Mouse (Mus musculus) urinary bladder, postnatal 4 days (tissue): ENCODE results near the gene Ccdc84.
"Not testable (repeated sequence)": the region's sequence is repeated elsewhere in the genome, so short reads cannot be mapped to it uniquely, and the experiment has no call there.

Source experiments
- DNase-seq, 2 experiments: peaks; one replicate each; pipeline ENCODE4 v3.0.0; 2021 to 2022; ENCODE audit warnings: low spot score in 2 of 2

Gene Ccdc84

GRCm38 (mm10) chr9:44361931-44362330, 56.4 kb downstream of the Ccdc84 start:
- DNase-seq: not testable (repeated sequence)

GRCm38 (mm10) chr9:44361190-44361917, 57.0 kb downstream of the Ccdc84 start, which contains the start of gene Vps11:
Gene Vps11, minus strand, starts transcription at chr9:44361670.
- peak; percentile 91 to 96 for DNase-seq
